Mouse (Mus musculus): ENCODE measurements around the gene Mapk10.

Mapk10 gene

DNA sequence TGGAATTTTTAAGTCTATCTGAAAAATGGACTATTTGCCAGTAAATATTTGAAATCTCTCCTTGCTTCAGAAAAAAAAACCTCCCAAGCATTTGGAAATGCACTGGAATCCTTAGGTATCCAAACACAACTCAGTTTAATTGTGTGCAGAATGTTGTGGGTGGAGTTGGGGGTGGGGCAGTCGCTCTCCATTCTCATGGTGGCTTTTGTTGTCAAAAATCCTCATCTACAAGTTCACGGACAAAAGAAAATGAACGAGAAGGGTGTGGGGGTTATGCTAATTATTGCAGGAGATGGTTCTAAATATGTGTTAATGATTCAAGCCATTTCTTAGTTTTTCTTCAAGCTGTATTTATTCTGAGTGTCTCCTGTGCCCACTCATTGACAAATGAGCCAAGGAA, 49.6 kb downstream of the Mapk10 start:
- DNase-seq = no peak

GRCm38 (mm10) chr5:103161196-103161540, 50.0 kb downstream of the Mapk10 start:
- DNase-seq = no peak

DNA sequence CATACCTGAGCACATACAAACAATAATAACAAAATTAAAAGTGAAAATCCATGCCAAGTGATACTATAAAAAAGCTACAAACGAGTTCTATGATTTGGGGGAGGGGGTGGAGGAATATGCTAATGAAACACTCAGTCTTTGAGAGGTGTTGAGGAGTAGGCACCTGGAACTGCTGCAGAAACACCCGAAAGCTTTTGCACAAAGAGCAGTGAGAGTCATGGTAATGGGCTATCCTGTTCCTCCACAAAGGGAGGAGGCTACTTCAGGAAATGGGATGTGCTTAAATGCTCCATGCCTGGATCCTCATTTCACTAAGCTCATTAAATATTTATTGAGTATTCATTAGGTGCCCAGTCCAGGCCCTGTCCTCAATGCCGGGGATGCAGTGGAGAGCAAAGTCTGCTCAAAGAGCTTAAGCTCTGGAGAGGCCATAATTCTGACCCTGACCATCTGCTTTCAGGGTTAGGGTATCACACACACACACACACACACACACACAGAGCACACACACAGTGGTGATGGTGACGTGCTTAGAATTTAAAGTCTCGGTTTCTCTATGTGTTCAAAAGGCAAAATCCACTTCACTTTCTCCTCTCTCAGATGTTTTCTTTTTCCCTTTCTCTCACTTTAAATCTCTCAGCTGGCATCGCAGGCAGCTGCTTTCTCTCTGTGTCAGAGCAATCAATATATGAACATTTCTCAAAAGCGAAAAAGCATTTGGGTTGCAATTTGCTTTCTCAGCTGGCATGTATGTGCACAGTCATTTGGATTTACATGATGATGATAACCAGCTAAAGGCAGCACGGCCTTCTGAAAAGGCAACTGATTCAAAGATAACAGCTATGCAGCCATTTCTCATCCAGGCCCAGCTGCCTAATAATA, 50.6 kb downstream of the Mapk10 start:
- no peak for DNase-seq

- no peak for DNase-seq
Observed at GRCm38 (mm10) chr5:103140935-103141334, 70.2 kb downstream of the Mapk10 start.

DNA sequence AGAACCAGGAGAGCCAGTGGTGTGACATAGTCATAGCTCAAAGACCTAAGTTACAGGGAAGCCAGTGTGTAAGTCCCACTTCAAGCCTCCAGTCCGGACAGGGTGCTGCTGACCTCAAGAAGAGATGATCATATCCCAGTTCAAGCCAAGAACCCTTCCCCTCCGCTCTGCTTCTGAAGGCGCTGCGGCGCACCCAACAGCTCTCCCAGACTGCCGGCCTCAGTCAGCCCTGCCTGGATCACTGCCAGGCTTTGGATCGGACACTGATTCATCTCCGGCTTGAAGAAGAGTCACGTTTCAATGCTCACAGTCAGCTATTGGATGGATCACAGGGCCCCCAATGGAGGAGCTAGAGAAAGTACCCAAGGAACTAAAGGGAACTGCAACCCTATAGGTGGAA, 76.3 kb downstream of the Mapk10 start:
- no peak for DNase-seq

- DNase-seq = no peak
Observed at GRCm38 (mm10) chr5:103133626-103134025, 77.5 kb downstream of the Mapk10 start.

DNA sequence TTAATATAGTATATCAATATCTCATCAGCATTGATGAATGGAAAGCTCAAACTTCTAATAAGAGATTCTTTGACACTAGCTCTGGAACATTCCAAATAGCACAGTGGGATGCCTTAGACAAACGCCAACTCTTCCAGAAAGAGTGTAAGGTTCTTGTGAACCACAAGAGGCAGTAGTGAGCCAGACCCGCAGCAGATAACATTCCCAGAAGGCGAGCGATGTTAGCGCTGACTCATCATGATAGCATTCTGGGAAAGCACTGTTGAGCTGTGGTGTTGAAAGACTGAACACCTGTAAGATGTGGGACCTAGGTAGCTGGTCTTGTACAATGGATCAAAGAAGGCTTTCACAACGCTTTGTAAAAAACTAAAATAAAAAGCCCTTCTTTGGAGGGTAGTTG, 78.3 kb downstream of the Mapk10 start:
- no peak for DNase-seq

DNA sequence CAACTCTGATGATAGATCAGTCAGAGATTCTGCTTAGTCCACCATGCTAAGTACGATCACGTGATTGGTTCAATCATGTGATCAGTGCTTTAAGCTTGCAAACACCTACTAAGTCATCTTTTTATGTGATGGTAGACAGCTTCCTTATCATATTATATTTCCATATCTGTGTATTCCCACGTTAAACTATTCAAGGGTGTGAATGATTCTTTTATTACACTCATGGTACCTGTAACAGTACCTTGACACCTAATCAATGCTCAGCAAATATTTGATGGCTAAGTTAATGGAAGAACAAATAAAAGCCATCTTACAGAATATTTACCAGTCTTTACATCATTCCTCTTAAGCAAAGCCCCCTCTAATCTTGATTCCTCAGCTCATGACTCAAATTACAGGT, 91.5 kb downstream of the Mapk10 start:
- no peak for DNase-seq

DNA sequence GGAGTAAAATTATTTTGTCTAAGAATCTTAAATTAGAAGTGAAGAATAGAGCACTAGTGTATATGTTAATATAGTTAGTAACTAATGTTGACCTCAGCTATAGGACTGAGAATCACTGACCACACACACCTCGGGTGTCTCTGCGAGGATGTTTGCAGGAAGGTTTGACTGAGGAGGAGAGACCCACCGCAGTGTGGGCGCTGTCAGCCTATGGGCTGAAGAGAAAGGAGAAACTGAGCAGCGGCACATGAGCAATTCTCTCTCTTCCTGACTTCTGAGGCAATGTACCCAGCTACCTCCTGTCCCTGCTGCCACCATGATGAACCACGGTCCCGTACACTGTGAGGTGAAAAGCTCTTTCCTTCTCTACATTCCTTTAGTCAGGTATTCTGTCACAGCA, 95.6 kb downstream of the Mapk10 start:
- no peak for DNase-seq

GRCm38 (mm10) chr5:103112471-103112870, 98.7 kb downstream of the Mapk10 start:
- no peak for DNase-seq

- no peak for DNase-seq
Observed at GRCm38 (mm10) chr5:103109409-103109808, 101.7 kb downstream of the Mapk10 start.

GRCm38 (mm10) chr5:103105441-103106414, 105.4 kb downstream of the Mapk10 start:
- no peak for DNase-seq

- DNase-seq = no peak
Observed at GRCm38 (mm10) chr5:103104082-103104481, 107.1 kb downstream of the Mapk10 start.

- no peak for DNase-seq
Observed at GRCm38 (mm10) chr5:103102876-103103393, 108.2 kb downstream of the Mapk10 start.

DNA sequence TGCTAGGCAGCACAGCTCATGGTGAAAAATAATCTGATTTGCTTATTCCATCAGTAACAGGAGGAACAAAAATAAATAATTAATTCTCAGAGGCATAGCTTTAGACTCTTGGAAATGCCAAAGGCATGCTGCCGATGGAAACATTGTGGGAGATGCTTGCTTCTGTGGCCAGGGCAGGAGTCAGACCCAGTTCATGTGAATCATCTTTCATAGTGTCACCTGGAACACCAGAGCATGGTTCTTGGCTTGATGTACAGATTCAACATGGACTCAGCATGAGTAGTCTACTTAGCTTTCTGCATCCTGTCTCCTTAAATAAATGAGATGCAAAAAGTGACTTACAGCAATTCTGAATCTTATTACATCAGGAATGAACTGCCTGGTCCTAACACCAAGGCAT, 109.0 kb downstream of the Mapk10 start:
- no peak for DNase-seq

DNA sequence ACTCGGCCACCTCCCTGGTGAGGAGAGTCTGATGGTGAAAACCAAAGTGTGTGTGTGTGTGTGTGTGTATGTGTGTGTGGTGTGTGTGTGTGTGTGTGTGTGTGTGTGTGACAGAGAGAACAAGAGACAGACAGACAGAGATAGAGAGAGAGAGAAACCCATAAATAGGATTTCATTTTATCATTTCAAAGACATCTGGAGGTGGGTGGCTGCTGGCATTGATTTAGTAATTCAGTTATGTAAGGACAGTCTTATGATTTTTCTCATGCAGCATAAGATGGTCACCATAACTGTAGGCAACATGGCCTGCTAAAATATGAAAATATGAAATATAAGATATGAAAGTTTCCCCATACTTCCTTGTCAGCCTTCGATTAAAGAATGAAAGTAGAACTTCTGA, 117.0 kb downstream of the Mapk10 start:
- DNase-seq = no peak

DNA sequence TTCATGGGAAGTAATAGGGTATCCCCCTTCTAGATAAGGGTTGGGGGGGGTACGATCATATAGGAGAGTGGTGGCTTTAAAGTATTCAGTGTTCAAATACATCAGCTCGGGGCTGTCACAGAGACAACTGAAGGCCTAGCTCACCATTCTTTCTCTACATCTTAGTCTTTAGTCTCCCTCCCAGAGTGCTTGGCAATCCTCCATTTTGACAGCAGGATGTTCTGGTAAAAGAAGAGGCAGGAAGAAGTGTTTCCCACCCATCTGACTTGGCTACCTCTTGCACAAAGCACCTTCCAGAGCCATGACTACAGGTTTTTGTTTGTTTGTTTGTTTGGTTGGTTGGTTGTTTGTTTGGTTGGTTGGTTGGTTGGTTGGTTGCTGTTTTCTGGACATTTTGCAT, 125.3 kb downstream of the Mapk10 start:
- no peak for DNase-seq

GRCm38 (mm10) chr5:103075451-103075850, 135.7 kb downstream of the Mapk10 start:
- peak; percentile 21 for DNase-seq

DNA sequence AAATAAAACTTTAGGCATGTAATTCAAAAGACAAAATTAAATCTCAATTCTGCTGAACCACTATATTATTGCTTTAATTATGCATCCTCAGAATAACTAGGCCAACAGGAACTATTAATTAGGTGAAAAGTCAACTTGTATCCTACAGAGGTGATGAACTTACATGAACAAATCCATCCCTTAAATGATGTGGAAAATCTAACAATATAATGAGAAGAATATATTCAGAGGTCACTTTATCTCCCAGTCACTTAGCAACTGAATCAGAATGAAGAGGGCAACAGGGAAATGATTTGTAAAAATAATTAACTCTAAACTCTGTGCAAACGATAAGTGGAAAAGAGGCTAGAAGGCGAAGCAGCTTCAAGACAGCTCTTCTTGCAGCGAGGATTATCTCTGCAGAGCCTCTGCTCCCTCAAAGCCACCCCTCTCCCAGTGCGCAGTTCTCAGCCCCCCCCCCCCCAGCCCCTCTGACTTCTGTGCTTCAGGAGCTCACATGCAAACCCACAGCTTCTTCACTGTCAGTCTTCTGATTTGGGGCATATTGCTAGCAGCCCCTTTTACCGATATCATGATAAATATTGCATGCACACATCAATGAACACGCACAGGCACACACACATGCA, 138.8 kb downstream of the Mapk10 start:
- DNase-seq = no peak

DNA sequence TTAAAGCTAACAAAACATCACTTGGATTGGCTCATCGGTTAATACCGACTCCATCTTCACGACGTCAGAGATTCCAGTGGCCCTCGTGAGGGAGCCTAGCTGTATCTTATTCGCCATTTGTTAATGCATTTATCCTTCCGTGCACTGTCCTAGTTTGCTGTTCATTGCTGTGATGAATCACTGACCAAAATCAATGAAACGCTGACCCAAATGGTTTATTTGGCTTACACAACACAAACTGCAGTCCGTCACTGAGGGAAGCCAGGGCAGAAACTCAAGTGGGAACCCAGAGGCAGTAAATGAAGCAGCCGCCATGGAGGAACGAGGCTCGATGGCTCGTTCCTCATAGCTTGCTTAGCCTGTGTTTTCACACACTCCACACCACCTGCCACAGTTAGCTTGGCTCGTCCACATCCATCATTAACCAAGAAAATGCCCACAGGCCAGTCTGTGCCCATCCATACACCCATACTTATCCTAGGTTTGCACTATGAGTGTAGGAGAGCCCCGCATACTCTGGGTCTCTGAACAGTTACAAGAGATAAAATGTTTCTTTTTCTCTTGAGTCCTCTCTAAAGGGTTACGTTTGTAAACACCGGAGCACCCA, 140.0 kb downstream of the Mapk10 start:
- DNase-seq = no peak

- DNase-seq = no peak
Observed at GRCm38 (mm10) chr5:103050319-103050916, 160.7 kb downstream of the Mapk10 start.

DNA sequence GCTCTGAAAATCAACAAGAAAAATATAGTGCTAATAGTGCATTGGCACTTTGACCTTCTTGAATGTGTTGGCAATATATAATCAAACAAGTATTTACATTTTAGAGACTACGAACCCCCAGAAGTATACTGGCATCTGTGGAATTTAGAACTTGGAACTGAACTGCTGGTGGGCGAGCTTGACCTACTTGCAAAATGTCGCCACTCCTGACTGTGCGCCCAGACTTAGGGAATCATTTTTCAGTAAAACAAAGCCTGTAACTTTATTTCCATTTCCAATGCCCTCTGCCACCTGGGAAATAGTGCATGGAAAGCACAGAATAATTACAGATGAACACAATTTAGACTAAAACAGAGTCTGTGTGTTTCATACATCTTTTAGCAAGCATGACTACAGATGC, 163.1 kb downstream of the Mapk10 start:
- DNase-seq = no peak
